Mouse (Mus musculus) liver, embryonic 14.5 days (tissue): ENCODE data around the gene St8sia4.

Experiments
- CTCF ChIP-seq: IDR thresholded peaks from 2 replicates; pipeline ENCODE4 v1.5.1; 2016; ENCODE audit warnings: antibody characterized with exemption, low read depth, control low read depth
- EP300 ChIP-seq: IDR thresholded peaks from 2 replicates; pipeline ENCODE4 v1.6.1; 2016; ENCODE audit warnings: antibody characterized with exemption, low read depth

- TF ChIP-seq CTCF, result no peak
- TF ChIP-seq EP300, result no peak
These were observed 85.1 kb downstream of the St8sia4 start for GRCm38 (mm10) chr1:95582264-95582663.
